Mouse (Mus musculus) small intestine, adult 2 months (tissue): ENCODE measurements at regions not wholly inside any gene's neighbourhood (a gene's known extent, or its start where the extent isn't known, plus 50 kb on each side); places are given as distances from the start of the nearest gene placed in this dataset.
A peak's percentile ranks its signal among the peaks of the same experiment; 100 is the strongest.

Experiments used
- H3K27ac ChIP-seq: fragments of 200-500 bp; 2 replicates; pipeline ENCODE4 v1.5.1; 2012; ENCODE audit warnings: low read depth, low read length, control low read depth, inconsistent platforms; ENCODE audit not compliant: insufficient read depth
- H3K27me3 ChIP-seq: fragments of 200-500 bp; 2 replicates; pipeline ENCODE4 v1.6.1; 2012; ENCODE audit warnings: mild to moderate bottlenecking, moderate library complexity, low read length, inconsistent platforms; ENCODE audit not compliant: control insufficient read depth, insufficient read depth
- H3K36me3 ChIP-seq: fragments of 200-500 bp; 2 replicates; pipeline ENCODE4 v1.6.1; 2012; ENCODE audit warnings: mild to moderate bottlenecking, low read length, control low read depth, inconsistent platforms; ENCODE audit not compliant: control insufficient read depth, insufficient read depth
- H3K4me1 ChIP-seq: fragments of 200-500 bp; 2 replicates; pipeline ENCODE4 v1.6.1; 2012; ENCODE audit warnings: low read length, inconsistent platforms, mixed read lengths; ENCODE audit not compliant: control insufficient read depth, insufficient read depth, insufficient read length
- H3K4me3 ChIP-seq: fragments of 200-500 bp; 2 replicates; pipeline ENCODE4 v1.5.1; 2012; ENCODE audit warnings: low read depth, mild to moderate bottlenecking, control low read depth, inconsistent platforms, low read length, moderate library complexity
- CTCF ChIP-seq: fragments of 200-500 bp; IDR thresholded peaks from 2 replicates; pipeline ENCODE4 v1.5.1; 2012; ENCODE audit warnings: low read depth, mild to moderate bottlenecking, control low read depth, inconsistent platforms, low read length, moderate library complexity, mixed read lengths; ENCODE audit not compliant: insufficient replicate concordance, insufficient read length; ENCODE audit errors: extremely low read depth
- POLR2A ChIP-seq: fragments of 200-500 bp; IDR thresholded peaks from 2 replicates; pipeline ENCODE4 v1.6.1; 2012; ENCODE audit warnings: low read depth, mild to moderate bottlenecking, control low read depth, inconsistent platforms, low read length, moderate library complexity
- WGBS: fragments of 180-500 bp; shearing (Covaris S2); methylation state at CpG from one replicate; pipeline ENCODE4 v1.1.7; 2018; 5-methylcytosine and 5-hydroxymethylcytosine counted together

DNA sequence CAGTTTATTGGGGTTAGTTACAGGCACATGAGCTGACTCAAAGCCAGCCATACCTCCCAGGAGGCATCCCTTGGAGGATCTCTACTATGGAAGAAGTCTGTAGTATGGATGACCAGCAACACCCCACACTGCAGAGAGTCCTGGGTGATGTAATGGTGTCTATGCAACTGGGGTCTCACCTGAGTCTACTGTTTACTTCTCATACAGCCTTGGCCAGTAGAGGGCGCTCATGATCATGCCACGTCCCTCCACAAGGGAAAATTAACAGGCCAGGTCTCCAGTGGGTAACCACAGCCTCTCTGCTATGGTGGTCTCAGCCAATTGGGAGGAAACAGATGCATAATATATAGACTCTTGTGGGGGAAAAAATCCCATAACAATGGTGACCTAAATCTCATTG lies 111.7 kb downstream of the Cdh26 start:
- Histone ChIP-seq H3K4me1 (no peaks in the 10 kb centered on the region), H3K27me3 (no peaks in the 10 kb centered on the region), H3K36me3 (no peaks in the 10 kb centered on the region), H3K27ac (no peak overlapping the region), H3K4me3 (no peak overlapping the region)
- TF ChIP-seq CTCF (peak; percentile 74; the same call in 1 of the 2 replicates), POLR2A (no peak)
- 11% methylated on average over 2 of the region's 2 CpGs for WGBS

DNA sequence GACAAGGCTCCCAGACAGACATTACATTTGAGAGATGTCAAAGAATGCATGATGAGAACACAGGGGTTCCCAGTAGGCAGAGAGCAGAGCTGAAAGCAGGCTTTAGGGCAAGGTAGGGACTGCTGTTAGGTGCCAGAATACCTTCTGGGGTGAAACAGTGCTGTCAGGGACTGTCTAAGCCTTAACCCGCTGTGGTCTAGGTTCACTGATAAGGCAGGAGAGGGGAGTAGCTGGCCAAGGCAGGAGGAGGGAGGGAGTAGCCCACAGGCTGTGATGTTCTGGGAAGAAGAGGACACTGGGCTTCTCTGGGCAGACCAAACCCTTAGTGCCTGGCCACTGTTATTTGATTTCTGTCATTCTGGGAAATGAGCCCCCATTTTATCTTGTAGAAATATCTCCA lies 114.1 kb downstream of the Cdh26 start:
- WGBS, result 41% methylated on average over 1 of the region's 1 CpGs
- H3K27ac ChIP-seq, result no peak overlapping the region
- no peak for TF ChIP-seq POLR2A
- TF ChIP-seq CTCF, result no peak

DNA sequence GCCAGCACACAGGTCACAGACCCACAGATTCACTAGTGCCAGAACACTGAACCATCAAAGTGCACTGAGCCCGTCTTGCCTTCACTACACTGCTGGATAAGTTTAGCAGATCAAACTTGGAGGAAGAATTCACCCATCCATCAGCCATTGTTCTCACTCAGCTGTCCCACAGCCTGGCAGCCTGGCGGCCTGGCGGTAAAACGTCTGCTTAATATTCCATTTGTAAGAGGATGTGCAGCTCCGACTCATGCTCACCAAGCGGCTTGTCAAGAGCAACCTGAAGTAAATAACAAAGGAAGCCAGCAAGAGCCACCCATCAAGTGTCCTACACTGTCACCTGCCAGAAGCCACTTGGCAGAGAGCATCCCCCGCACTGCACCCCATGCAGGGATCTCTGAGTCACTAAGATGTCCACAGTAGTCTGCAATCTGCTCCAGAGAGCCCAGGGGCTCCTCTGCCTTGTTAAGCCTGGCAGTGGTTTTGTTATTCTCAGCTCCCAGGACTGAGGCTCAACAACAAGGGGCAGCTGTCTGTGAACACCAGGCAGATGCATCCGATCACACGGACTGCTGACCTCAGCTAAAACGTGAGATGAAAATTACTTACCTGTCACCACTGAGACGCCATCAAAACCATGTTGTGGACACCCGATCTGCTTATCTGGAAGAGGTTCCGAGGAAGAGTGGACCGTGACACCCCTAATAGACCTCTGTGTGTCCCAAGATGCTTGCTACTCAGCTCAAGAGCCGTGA lies 115.4 kb downstream of the Cdh26 start:
- WGBS, result 80% methylated on average over 15 of the region's 15 CpGs
- Histone ChIP-seq H3K27me3 (no peaks in the 10 kb centered on the region), H3K36me3 (no peaks in the 10 kb centered on the region), H3K4me3 (no peak overlapping the region), H3K27ac (no peak overlapping the region), H3K4me1 (no peaks in the 10 kb centered on the region)
- TF ChIP-seq POLR2A (no peak), CTCF (no peak)

More for the DNA sequence above, 114.1 kb downstream of the Cdh26 start:
- no peaks in the 10 kb centered on the region for H3K27me3 ChIP-seq
- H3K36me3 ChIP-seq, result no peaks in the 10 kb centered on the region
- no peak overlapping the region for H3K4me3 ChIP-seq
- H3K4me1 ChIP-seq, result no peaks in the 10 kb centered on the region

DNA sequence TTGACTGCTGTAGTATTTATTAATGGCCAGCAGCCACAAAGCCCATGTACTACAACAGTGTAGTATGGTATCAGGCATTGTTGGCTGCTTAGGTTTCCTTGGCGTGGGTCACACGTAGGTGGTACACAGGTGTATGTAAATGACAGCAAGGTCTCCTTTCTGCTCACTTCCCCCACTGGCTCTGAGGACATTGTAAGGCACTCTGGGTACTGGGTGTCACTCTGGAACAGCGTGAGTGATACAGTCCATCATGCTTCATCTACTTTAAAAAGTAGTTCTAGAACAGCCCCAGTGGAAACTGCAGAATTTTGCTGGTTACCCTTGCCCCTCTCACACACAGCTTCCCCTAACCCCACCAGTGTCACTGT lies 116.0 kb downstream of the Cdh26 start:
- Histone ChIP-seq H3K4me3 (no peak overlapping the region), H3K27ac (peak overlapping the region; percentile 19; the same call in 1 of the 2 replicates), H3K36me3 (no peaks in the 10 kb centered on the region), H3K4me1 (no peaks in the 10 kb centered on the region), H3K27me3 (no peaks in the 10 kb centered on the region)
- TF ChIP-seq CTCF (no peak), POLR2A (no peak)
- 75% methylated on average over 3 of the region's 3 CpGs for WGBS

DNA sequence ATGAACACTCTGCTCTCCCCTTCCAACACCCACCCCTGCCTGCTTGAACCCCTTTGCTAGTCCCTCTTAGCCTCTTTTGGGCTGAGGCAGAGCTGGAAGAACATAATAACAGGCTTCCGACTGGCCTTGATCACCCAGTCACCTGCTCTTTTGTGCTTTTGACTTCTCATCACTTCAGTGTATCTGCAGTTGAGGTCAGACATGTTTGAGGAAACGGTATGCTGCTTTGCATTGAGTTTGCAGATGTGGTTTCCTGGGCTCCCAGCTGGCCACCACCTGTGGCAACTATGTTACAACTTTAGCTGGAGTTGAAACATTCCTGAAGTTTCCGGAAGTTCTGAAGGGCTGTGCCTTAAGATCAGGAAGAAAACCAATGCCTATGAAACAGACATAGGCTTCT lies 116.6 kb downstream of the Cdh26 start:
- H3K4me1 ChIP-seq, result no peaks in the 10 kb centered on the region
- TF ChIP-seq CTCF (no peak), POLR2A (no peak)
- 65% methylated on average over 3 of the region's 3 CpGs for WGBS
- H3K4me3 ChIP-seq, result no peak overlapping the region
- H3K27ac ChIP-seq, result peak overlapping the region; percentile 19; the same call in 1 of the 2 replicates
- H3K36me3 ChIP-seq, result no peaks in the 10 kb centered on the region
- no peaks in the 10 kb centered on the region for H3K27me3 ChIP-seq

DNA sequence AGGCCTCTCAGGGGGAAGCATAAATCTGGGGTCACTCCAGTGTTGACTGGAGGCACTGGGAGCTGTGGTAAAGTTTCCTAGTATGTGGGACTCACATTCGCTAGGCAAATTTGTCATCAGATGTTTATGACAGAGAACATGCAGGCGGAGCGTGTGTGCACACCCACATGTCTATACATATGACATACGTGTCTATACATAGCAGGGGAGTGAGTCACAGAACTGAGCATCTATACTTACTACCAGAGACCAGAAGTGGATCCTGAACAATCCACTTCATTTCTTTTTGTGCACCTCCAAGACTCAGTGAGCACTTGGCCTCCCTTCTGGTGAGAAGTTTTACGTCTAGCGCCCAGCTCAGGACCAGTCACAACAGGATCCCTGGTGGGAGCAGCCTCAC lies 118.6 kb downstream of the Cdh26 start:
- Histone ChIP-seq H3K4me1 (no peaks in the 10 kb centered on the region), H3K27me3 (no peaks in the 10 kb centered on the region), H3K27ac (no peak overlapping the region), H3K4me3 (no peak overlapping the region), H3K36me3 (no peaks in the 10 kb centered on the region)
- TF ChIP-seq CTCF (no peak), POLR2A (no peak)
- 89% methylated on average over 6 of the region's 6 CpGs for WGBS

DNA sequence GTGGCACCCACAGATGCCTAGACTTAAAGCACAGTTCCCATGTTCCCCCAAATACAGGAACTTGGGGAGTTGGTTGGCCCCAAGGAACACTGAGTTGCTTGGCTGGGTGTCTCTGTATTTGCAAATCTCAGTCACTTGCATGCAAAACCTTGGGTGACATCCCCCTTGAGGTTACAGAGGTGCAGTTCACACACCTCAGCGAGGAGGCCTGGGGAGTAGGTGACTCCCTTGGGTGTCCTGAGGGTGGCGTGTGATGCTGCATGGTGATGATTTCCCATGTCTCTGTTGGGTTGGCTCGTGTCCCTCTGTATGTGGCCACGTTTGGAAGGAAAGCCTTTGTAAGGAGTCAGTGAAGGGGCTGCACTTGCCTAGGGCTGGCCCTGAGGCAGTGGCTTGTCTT lies 123.4 kb downstream of the Cdh26 start:
- H3K27me3 ChIP-seq, result no peaks in the 10 kb centered on the region
- no peak for TF ChIP-seq CTCF
- no peak for TF ChIP-seq POLR2A
- no peaks in the 10 kb centered on the region for H3K36me3 ChIP-seq
- no peaks in the 10 kb centered on the region for H3K4me1 ChIP-seq
- WGBS, result 72% methylated on average over 4 of the region's 4 CpGs
- H3K4me3 ChIP-seq, result no peak overlapping the region
- no peak overlapping the region for H3K27ac ChIP-seq
